9 mouse cellular contexts compared by ENCODE assay signal in genomic region chr15:42207187-42207846, GRCm38 (mm10).
DNase-seq lines count a peak whose midpoint lies in the region; ATAC-seq lines count a peak whose summit lies in the region.
"Had no signal": no experiment of that assay in that cellular context is flagged by ENCODE, and none has a peak within 500 bp of the region (broad histone marks: within the 10 kb centered on the region; RNA-seq: fewer than 3 reads in every experiment).

No protein-coding gene starts in this region.

- no peak overlapping the region for H3K4me3 ChIP-seq in neural tube, embryonic 11.5 days (ENCODE audit: low read depth, low read length)
- no peak overlapping the region for H3K4me3 ChIP-seq in midbrain, embryonic 12.5 days

- DNase-seq in gastrocnemius, adult 18-20 months (ENCODE audit: low spot score): peak; percentile 2
- DNase-seq in gastrocnemius, postnatal 14 days: no peak
- no peak for DNase-seq in neural tube, embryonic 11.5 days (ENCODE audit: low spot score)
- DNase-seq in neural tube, embryonic 10.5 days (ENCODE audit: extremely low spot score, low spot score): no peak
- peak; percentile 40 to 42 for DNase-seq in heart, postnatal 10 days
- DNase-seq in thymus, postnatal 36 days: no peak

- H3K36me3 ChIP-seq in neural tube, embryonic 11.5 days (ENCODE audit: control insufficient read depth, insufficient read depth, low read length): no peaks in the 10 kb centered on the region
- no peaks in the 10 kb centered on the region for H3K36me3 ChIP-seq in midbrain, embryonic 12.5 days

- 73% methylated on average over 5 of the region's 5 CpGs for WGBS in neural tube, embryonic 11.5 days
- 25% methylated on average over 5 of the region's 5 CpGs for WGBS in midbrain, embryonic 12.5 days

- no peaks in the 10 kb centered on the region for H3K4me1 ChIP-seq in neural tube, embryonic 11.5 days (ENCODE audit: control insufficient read depth, insufficient read depth, low read length)
- peaks cover 4% of the 10 kb centered on the region; the same call in 1 of the 2 replicates for H3K4me1 ChIP-seq in midbrain, embryonic 12.5 days

- no peak overlapping the region for H3K9ac ChIP-seq in neural tube, embryonic 11.5 days (ENCODE audit: low read length)
- no peak overlapping the region for H3K9ac ChIP-seq in midbrain, embryonic 12.5 days (replicated peaks)

- no peak overlapping the region for H3K4me2 ChIP-seq in neural tube, embryonic 11.5 days (ENCODE audit: low read depth)
- H3K4me2 ChIP-seq in midbrain, embryonic 12.5 days (replicated peaks): no peak overlapping the region

- intact Hi-C loops in gastrocnemius, postnatal 14 days (cut with DNase I; ENCODE audit: low total_unique reads): no loop called here
- intact Hi-C loops in heart, postnatal 10 days (cut with DNase I): loop anchor here (2.0 kb wide), 3 partner anchors 467 to 707 kb away; no protein-coding TSS in a partner anchor

- H3K27ac ChIP-seq in neural tube, embryonic 11.5 days (ENCODE audit: low read depth, low read length): no peak overlapping the region
- H3K27ac ChIP-seq in midbrain, embryonic 12.5 days (replicated peaks): no peak overlapping the region
- H3K27ac ChIP-seq: macrophage had no signal

- H3K27me3 ChIP-seq in neural tube, embryonic 11.5 days (ENCODE audit: control insufficient read depth, insufficient read depth, low read length): no peaks in the 10 kb centered on the region
- H3K27me3 ChIP-seq in midbrain, embryonic 12.5 days: no peaks in the 10 kb centered on the region

- H3K9me3 ChIP-seq in neural tube, embryonic 11.5 days (ENCODE audit: control insufficient read depth, low read length): no peaks in the 10 kb centered on the region
- H3K9me3 ChIP-seq in midbrain, embryonic 12.5 days: no peaks in the 10 kb centered on the region

- peak; percentile 50; the same call in 1 of the 2 replicates for ATAC-seq in neural tube, embryonic 11.5 days (ENCODE audit: insufficient read depth, low FRiP score, low TSS enrichment)
- peak; percentile 88 for ATAC-seq in midbrain, embryonic 12.5 days (ENCODE audit: low FRiP score, low read depth)
- ATAC-seq in erythroid progenitor cell, adult 5-6 weeks (replicated peaks; ENCODE audit: low FRiP score, poor library complexity, severe bottlenecking): no peak

Comparison
In these comparisons a context has a peak if more than half of its experiments do, and no peak if none do; other contexts are left out.
1. DNase-seq: peak in gastrocnemius, adult 18-20 months (single experiment) and heart, postnatal 10 days (2 of 2); none in gastrocnemius, postnatal 14 days (single experiment), neural tube, embryonic 11.5 days (single experiment), neural tube, embryonic 10.5 days (single experiment) and thymus, postnatal 36 days (0 of 2).